Mouse (Mus musculus) neural tube, embryonic 14.5 days (tissue): ENCODE measurements at regions not wholly inside any gene's neighbourhood (a gene's known extent, or its start where the extent isn't known, plus 50 kb on each side); places are given as distances from the start of the nearest gene placed in this dataset.

ENCODE experiments used
- ATAC-seq: fragments of 200-750 bp; cut with Nextera tagmentation; 2 replicates; pipeline ENCODE4 v1.8.0; 2017; ENCODE audit warnings: low read depth, mild to moderate bottlenecking, moderate TSS enrichment, moderate library complexity
- H3K27ac ChIP-seq: fragments of 300-500 bp; sonication (generic); 2 replicates; pipeline ENCODE4 v1.5.1; 2014; ENCODE audit warnings: low read depth, mild to moderate bottlenecking, control low read depth, low read length, moderate library complexity, mixed read lengths
- H3K27me3 ChIP-seq: fragments of 300-500 bp; sonication (generic); 2 replicates; pipeline ENCODE4 v1.6.1; 2014; ENCODE audit warnings: low read length; ENCODE audit not compliant: control insufficient read depth, insufficient read depth
- H3K36me3 ChIP-seq: fragments of 300-500 bp; sonication (generic); 2 replicates; pipeline ENCODE4 v1.6.1; 2014; ENCODE audit warnings: low read length, mixed read lengths; ENCODE audit not compliant: control insufficient read depth, insufficient read depth
- H3K4me1 ChIP-seq: fragments of 300-500 bp; sonication (generic); 2 replicates; pipeline ENCODE4 v1.6.1; 2014; ENCODE audit warnings: low read length; ENCODE audit not compliant: control insufficient read depth, insufficient read depth
- H3K4me2 ChIP-seq: fragments of 300-500 bp; sonication (generic); 2 replicates; pipeline ENCODE4 v1.6.1; 2014; ENCODE audit warnings: mild to moderate bottlenecking, low read depth, low read length, control low read depth
- H3K4me3 ChIP-seq: fragments of 300-500 bp; sonication (generic); 2 replicates; pipeline ENCODE4 v1.5.1; 2014; ENCODE audit warnings: low read depth, low read length, control low read depth, mixed read lengths
- H3K9ac ChIP-seq: fragments of 300-500 bp; sonication (generic); replicated peaks from 2 replicates; pipeline ENCODE4 v1.6.1; 2014; ENCODE audit warnings: low read depth, mild to moderate bottlenecking, control low read depth, low read length, mixed read lengths
- H3K9me3 ChIP-seq: fragments of 300-500 bp; sonication (generic); 2 replicates; pipeline ENCODE4 v1.6.1; 2016; ENCODE audit warnings: low read length; ENCODE audit not compliant: control insufficient read depth
- WGBS: fragments of 180-500 bp; shearing (Covaris S2); extraction: QIAGEN DNeasy Blood & Tissue Kit; methylation state at CpG from one replicate; pipeline ENCODE4 v1.1.7; 2014; 5-methylcytosine and 5-hydroxymethylcytosine counted together

DNA sequence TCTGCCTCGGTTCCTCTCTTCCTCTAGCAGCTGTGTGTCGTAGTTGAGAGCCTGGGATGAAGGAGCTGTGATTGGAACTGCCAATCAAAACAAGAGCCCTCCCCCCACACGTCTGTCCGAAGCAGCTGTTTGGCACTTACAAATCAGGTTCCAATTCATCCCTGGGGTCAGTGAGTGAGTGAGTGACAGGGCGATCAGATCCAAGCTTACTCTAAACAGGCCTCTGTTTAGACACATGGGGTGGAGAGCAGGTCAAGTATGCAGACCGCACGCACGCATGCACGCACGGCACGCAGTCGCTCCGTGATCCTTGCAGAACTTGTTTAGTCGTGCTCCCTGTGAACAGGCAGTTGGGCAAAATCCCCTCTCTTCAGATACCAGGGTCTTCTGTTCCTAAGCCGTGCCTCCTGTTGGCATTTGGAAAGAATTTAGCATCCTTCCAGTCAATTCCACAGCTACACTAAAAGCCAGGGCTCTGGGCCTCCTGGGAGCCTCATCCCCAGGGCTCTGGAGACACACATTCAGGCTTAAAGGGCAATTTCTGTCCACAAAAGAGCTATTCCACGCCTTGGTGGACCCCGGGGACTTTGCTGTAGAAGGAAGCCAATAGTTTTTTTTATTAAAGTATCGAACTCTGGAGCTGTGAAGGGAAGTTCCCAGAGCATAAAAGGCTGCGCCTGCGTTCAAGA is 52.2 kb upstream of the Kcng1 start:
- H3K9me3 ChIP-seq = no peaks in the 10 kb centered on the region
- H3K9ac ChIP-seq = no peak overlapping the region
- no peak for ATAC-seq
- H3K4me2 ChIP-seq = no peak overlapping the region
- WGBS = 61% methylated on average over 20 of the region's 20 CpGs
- H3K36me3 ChIP-seq = no peaks in the 10 kb centered on the region
- 0 out of 2 replicates have a peak, but pooled peaks cover 6% of the 10 kb centered on the region for H3K4me1 ChIP-seq
- H3K4me3 ChIP-seq = no peak overlapping the region
- no peaks in the 10 kb centered on the region for H3K27me3 ChIP-seq
- H3K27ac ChIP-seq = no peak overlapping the region

DNA sequence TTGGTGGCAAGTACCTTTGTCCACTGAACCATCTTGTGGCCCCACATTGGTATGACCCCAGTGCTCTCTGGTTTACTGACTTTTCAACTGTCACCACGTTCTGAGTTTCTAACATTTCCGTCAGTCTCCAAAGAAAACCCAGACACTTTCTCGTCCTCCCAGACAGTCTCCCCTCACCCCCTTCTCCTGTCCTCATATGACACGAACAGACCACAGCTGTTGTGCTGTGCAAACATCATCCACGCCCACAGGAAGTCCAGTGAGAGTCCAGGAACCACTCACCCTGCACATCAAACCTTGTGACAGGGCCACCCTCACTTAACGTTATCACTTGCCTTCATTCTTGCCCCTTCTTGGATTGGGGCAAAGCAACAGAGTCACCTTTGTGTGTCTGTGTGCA is 51.4 kb upstream of the Kcng1 start:
- ATAC-seq = no peak

More for the DNA sequence above, 51.4 kb upstream of the Kcng1 start:
- Histone ChIP-seq H3K27ac (no peak overlapping the region), H3K9me3 (no peaks in the 10 kb centered on the region), H3K4me3 (no peak overlapping the region), H3K36me3 (no peaks in the 10 kb centered on the region), H3K9ac (no peak overlapping the region), H3K4me1 (0 out of 2 replicates have a peak, but pooled peaks cover 6% of the 10 kb centered on the region), H3K4me2 (no peak overlapping the region), H3K27me3 (no peaks in the 10 kb centered on the region)
- 75% methylated on average over 6 of the region's 6 CpGs for WGBS
